Mouse (Mus musculus): Measurements from ENCODE around the gene Cela3a.
"Not testable (repeated sequence)": the region's sequence is repeated elsewhere in the genome, so short reads cannot be mapped to it uniquely, and the experiment has no call there.

The Cela3a gene

DNA sequence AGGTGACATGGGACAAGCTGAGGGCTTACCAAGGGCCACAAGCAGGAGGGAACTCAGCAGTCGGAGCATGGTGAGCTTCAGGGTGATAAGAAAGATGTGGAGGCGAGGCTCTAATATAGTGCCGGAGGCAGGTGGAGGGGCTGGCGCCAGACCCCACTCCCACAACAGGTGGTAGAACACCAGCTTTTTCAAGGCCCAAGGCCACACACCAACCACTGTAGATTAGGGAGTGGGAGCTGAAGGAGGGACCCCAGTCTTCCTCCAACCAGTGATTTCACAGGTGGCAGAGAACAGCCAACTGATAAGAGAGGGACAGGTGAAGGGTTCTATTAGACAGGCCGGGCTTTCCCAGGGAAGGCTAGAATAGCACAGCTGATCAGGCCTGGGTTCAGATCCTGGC is at the start of gene Cela3a:
Gene Cela3a, minus strand, starts transcription at position 101 of the 400 bp plus-strand sequence.
- no peak for DNase-seq (ENCODE audit: extremely low spot score, low spot score)

DNA sequence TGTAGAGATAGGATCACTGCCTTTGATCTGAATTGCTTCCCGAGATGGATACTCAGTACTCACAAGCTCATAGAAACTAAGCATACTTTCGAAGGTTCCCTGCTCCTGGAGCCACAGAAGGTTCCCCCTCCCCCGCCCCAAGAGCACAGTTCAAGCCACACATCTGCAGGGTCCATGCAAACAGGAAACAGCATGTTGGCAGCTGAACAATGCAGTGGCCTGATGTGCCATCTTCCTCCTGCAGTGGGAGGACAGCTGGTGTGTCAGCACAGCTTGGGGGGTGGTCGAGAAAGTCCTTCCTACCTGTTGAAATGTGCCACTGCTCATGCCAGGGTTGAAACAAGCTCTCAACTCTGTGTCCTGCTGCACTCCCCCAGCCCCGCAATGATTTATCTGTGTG is 49.3 kb upstream of the Cela3a start:
- no peak for DNase-seq (ENCODE audit: extremely low spot score, low spot score)

DNA sequence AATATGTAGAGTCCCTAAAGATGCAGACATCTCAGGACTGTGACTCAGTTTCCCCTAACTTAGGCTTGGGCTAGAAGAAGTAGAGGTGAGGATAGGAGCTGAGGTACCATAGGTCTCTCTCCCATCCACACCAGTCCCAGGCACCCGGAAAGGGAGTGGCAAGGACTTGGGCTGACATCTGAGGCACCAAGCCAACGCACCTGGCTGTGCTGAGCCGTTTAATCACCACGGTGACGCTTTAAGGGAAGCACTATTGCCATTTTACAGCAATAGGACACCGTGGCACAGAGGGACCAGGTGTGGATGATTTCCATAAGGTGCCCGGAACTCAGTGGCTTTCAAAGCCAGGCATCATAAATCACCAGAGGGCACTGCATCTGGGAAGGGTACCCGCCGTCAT is 48.7 kb upstream of the Cela3a start:
- DNase-seq (ENCODE audit: extremely low spot score, low spot score): no peak

DNA sequence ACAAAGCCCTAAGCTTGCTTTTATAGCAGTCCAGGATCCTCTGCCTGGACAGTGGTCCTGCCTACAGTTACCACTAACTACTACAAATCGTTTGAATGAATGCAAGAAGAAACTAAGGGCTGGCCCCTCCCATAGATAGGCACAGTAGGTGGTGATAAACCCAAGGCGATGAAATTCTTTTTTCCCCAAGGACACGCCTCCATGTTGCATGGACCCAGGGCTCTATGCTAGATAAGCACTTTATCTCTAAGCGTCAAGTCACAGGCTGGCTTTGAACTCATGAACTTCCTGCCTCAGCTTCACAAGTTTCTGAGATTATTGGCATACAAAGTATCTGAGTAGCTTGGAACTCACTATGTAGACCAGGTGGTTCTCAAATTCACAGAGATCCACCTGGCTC is 47.7 kb upstream of the Cela3a start:
- DNase-seq (ENCODE audit: extremely low spot score, low spot score): no peak

DNA sequence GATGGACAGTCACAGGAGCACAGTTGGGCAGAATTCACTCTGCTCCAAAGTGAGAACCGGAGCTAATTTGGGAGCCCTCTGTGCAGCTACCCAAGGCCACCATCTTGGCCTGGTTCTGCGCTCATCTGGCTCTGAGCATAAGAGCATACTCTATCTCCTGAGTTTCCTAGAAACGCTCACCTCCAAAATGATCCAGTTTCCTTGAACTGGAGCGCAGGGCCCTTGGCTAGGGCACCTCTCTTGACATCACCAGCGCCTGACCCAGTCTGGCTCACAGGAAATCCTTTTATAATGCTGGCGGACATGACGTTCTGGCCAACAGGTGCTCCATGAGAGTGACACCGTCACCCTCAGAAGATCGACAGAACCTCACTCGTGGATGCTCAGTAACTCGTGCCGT is 47.0 kb upstream of the Cela3a start:
- no peak for DNase-seq (ENCODE audit: extremely low spot score, low spot score)

DNA sequence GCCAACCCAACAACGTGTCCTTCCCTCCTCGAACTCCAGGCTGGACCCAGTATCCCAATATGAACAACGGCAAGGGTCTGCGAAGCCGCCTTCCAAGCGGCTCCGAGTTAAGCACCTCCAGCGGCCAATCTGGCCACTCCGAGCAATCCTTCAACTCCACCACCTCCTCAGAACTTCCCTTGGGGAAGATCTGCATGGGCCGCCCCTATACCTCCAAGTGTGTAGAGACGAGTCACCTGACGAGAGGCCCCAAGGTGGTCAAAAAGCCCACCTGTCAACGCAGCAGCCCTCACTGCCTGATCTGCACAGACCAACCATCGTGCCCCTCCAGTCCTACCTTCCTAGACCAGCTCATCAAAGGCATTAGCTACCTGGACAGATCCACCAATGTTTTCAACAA is 45.0 kb upstream of the Cela3a start:
- no peak for DNase-seq (ENCODE audit: extremely low spot score, low spot score)

DNA sequence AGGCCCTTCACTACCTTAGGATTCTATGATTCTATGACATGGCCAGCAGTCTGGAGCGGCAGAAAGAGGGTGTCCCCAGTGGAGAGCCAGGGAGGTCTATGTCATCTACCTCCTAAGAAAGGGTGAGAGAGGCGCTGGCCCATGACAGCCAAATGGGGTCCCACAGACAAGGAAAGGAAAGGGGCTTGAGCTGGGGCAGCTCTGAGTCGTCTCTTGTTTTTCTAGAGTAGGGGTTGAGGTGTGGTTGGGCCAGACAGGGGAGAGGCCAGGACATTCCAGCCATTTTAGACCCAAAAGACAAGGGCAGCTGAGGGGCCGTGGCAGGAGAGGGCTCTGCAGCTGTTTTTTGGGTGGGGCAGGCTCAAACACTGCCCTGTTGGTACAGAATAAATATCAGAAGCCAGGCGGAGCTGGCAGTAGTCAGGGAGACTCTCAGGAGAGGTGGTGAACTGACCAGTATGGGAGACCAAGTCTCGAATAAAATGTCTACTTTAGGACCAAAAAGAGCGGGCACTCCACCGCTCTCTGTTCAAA is 43.7 kb upstream of the Cela3a start, which contains the start of gene 1700013G24Rik:
Gene 1700013G24Rik, plus strand, starts transcription at position 51 of the 534 bp plus-strand sequence.
- no peak for DNase-seq (ENCODE audit: extremely low spot score, low spot score)

DNA sequence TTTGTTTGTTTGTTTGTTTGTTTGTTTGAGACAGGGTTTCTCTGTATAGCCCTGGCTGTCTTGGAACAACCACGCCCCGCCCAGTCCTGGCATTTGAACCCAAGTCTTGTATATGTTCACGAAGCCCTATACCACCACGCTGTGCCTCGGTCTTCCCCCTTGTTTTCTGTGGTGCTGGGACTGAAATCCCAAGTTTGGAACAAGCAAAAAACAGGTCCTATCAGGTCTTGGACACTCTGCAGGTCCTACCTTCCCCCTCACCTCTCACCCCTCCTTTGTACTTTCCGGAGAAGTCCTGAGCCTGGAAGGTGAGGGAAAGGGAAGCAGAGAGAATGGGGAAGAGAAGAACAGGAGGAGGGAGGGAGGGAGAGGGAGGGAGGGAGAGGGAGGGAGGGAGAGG is 42.6 kb upstream of the Cela3a start:
- no peak for DNase-seq (ENCODE audit: extremely low spot score, low spot score)

DNA sequence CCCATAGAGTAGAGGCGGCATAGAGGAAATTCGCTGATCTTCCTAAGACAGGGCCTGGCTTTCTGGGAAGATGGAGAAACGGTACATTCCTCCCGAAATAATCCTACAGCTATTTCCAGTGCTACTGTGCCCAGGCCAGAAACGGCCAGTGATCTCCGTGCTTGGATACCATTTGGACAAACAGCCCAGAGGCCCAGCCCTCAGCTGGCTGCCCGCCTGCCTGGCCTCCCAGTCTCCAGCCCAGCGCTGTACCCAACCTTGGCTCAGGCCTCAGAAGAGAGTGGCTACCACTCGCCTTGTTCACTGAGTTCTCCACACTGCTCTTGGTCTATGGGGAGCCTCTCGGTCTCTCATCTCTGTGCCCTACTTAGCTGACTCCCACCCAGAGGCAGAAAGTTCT is 40.1 kb upstream of the Cela3a start:
- DNase-seq (ENCODE audit: extremely low spot score, low spot score): no peak

DNA sequence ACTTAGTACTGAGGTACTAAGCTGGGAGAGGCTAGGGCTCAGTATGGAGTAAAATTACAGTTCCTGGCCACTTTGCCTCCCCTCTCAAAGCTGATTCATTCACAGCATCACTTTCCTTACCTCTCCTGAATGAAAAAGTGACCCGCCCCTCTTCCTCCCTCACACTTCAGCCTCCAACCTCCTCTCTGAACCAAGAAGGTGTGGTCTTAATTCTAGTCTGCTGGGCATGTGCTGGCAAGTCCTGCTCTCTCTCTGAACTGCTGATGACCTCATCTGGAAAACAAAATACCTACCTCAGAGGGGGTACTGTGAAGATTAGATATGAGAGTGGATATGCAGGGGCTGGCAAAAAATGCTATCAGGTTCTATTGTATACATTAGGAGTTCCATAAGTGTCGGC is 39.5 kb upstream of the Cela3a start:
- no peak for DNase-seq (ENCODE audit: extremely low spot score, low spot score)

DNA sequence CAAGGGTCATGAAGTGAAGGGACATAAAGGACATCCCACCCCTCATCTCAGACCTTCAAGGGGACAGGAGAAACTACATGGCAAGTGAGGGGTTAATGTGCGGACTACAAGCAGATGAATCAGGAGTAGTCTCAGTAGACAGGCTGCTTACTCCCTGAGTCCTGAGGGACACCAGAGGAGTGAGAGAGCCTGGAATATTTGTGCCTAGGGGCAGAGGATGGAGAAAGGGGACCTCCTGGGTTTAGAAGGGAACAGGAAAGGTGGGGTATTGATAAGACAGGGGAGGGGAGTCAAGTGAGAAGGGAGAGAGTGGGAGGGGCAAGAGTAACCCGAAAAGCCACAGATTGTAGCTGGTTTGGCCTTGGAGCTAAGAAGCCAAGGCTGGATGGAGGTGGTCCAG is 39.0 kb upstream of the Cela3a start:
- DNase-seq (ENCODE audit: extremely low spot score, low spot score): no peak

DNA sequence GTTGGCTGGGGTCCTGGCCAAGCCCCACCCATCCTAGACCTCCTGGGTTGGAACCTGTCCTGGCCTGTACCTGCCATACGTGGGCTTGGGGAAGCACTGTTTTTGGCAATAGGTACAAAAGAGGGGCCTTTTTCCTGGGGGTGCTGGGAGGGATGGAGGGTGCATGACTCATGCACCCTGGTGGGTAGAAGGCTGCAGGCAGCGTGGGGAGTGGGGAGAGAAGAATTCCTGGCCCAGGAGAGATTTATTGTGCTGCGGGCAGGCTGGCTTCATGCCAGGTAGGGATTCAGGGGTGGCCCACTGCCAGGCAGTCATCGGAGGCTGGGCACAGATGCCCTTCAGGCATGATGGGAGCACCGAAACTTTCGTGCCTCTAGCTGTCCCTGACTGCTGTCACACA is 38.6 kb upstream of the Cela3a start:
- no peak for DNase-seq (ENCODE audit: extremely low spot score, low spot score)

DNA sequence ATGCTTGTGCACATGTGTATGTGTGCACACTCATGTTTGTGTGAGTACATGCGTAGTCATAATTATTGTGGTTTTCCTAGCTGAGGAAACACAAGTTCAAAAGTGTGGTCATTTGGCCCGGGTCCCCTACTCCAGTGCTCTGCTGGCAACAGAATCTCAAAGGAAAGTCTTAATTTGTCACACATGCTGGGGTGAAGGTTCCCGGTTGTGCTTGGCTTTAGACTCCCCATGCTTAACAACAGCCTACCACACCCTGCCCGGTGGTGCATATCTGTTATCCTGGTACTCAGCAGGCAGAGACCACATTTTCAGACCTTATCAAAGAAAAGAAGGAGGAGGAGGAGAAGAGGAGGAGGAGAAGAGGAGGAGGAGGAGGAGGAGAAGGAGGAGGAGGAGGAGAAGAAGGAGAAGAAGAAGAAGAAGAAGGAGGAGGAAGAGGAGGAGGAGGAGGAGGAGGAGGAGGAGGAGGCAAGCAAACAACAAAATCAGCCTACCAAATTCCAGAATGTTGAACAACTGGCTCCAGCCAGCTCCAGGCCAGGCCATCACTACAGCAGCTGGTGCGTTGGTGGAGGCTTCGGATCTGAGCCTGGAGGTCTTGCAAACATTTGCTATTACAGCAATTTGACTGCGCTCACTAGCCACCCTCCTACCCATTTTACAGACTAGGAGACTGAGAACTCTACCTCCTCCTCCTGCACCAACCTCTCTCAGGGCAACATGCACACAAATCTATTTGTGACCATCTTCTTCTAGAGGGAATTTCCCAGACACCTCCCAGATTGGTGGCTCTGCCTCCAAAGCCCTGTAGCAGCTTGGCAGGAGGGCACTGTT is 38.0 kb upstream of the Cela3a start:
- no peak for DNase-seq (ENCODE audit: extremely low spot score, low spot score)

DNA sequence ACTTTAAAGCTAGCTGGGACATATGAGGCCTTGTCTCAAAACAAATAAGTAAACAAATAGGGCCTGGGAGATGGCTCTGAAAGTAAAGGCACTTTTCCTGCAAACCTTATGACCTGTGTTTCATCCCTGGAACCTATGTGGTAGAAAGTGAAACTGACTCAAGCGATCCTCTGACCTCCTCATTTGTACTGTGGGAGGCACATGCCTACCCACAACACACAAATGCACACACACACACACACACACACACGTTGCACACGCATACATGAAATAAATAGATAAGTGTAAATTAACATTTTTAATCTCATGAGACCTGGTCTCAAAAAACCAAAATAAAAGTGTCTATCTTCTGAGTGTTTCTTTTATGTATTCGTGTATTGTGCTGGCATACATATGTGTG is 36.3 kb upstream of the Cela3a start:
- DNase-seq (ENCODE audit: extremely low spot score, low spot score): no peak

DNA sequence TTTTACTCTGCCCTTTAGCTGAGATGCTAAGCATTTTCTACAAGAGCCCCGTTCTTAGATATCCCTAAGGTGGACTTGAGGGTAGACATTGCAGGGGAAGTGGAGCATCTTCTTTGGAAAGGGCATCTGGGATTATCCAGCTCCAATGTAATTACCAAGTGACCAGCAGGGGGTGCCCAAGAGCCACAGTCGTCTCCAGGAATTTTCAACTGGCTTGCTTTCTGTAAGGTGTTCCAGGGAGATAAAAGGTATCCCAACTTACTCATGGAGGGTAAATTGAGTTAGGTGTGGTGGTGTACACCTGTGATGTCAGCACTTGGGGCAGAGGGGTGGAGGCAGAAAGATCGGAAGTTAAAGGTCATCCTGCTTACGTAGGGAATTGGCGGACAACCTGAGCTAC is 34.0 kb upstream of the Cela3a start:
- peak; percentile 82 for DNase-seq (ENCODE audit: extremely low spot score, low spot score)

DNA sequence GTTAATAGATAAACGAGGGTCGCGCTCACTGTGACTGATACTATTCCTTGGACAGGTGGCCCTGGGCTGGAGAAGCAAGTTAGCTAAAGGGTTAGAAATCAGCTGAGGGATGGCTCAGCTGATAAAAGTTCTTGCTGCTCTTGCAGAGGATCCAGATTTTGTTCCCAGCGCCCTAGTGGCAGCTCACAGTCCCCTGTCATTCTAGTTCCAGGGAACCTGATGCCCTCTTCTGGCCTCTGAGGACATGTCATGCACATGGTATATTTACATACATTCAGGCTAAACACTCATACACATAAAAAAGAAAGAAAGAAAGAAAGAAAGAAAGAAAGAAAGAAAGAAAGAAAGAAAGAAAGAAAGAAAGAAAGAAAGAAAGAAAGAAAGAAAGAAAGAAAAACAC is 31.7 kb upstream of the Cela3a start:
- no peak for DNase-seq (ENCODE audit: extremely low spot score, low spot score)

DNA sequence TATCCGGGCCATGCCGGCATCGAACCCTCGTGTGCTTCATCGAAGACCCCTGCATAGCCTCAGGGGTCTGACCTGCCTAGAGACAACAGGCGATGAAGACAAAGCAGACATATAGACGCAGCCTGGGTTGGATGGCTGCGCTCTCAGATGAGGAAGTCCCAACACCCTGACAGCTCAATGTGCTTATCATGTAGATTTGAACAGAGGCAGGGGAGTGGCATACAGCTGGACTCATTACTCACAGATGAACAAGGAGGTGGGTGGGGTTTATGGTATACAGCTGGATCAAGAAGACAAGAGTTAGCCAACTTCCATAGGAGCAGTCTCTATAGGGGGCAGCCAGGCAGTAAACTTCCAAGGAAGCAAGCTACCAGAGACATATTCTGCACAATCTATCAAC is 29.3 kb upstream of the Cela3a start:
- no peak for DNase-seq (ENCODE audit: extremely low spot score, low spot score)

DNA sequence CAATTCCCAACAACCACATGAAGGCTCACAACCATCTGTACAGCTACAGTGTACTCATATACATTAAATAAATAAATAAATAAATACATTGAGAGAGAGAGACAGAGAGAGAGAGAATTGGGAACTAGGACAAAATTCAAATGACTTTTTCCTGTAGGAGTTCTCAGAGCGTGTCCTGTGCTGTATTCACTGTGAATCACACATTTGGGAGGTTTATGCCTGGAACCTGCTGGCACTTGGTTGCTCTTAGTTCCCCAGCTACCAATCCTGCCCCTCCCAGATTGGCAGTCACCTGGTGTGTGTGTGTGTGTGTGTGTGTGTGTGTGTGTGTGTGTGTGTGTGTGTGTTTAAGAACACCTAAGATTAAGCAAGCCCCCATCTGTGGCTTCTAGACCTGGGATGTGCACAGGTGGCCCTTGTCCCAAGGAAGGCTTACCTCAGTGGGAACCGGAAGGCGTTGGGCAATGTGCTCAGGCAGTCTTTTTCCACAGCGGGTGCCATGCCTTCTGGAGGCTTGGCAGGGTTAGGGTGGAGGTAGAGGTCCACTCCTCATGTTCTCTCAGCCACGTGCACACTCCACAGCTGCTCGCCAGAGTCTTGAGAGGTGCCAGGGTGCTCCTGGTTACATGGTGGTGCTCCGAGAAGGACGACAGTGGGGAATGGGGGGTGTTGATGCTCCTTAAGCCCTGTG is 27.5 kb upstream of the Cela3a start:
- DNase-seq (ENCODE audit: extremely low spot score, low spot score): no peak

DNA sequence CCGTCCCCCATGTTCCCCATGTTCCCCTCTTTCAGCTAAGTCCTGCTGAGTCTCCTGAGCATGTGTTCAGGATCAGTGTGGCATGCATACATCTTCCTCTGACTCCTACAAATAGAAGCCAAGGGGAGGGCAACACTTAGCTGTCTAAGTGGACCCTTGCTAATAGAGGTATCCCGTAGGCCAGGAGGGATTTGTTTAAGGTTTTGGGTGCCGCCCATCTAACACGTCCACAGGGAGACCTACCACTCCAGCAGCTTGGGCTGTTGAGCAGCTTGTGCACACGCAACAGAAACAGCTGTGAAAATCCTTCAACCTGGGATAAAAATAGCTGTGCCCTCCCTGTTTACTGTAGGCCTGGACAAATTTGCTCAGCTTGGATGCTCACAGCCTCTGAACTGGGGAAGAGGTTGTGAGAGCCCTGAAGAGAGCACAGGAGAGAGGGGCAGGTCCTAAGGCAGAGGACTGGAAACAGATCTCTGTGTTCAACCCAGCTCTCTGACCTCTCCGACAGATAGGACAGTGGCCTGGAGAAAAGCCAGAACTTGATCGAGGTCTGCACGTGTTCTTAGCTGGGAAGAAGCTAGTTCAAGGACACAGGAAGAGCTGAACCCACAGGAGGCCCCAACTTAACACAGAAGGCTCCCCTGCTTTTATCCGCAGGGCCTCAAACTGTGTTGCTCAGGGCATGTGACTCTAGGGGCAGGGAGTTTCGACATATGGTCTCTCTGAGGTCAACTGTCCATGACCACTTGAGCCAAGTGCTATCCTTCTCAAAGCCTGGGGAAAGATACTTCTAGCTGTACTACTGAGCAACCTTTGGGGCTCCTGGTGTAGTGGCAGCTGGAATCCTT is 23.3 kb upstream of the Cela3a start:
- DNase-seq (ENCODE audit: extremely low spot score, low spot score): not testable (repeated sequence)

DNA sequence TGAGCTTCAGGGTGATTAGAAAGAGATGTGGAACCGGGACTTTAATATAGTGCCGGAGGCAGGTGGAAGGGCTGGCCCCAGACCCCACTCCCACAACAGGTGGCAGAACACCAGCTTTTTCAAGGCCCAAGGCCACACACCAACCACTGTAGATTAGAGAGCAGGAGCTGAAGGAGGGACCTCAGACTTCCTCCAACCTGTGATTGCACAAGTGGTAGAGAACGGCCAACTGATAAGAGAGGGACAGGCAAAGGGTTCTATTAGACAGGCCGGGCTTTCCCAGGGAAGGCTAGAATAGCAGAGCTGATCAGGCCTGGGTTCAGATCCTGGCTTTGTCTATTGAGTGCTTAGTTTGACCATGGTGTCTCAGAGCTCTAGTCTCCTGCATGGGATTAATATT is 20.9 kb upstream of the Cela3a start, which contains the start of gene Cela3b:
Gene Cela3b, minus strand, starts transcription at position 39 of the 400 bp plus-strand sequence.
- DNase-seq (ENCODE audit: extremely low spot score, low spot score): no peak

DNA sequence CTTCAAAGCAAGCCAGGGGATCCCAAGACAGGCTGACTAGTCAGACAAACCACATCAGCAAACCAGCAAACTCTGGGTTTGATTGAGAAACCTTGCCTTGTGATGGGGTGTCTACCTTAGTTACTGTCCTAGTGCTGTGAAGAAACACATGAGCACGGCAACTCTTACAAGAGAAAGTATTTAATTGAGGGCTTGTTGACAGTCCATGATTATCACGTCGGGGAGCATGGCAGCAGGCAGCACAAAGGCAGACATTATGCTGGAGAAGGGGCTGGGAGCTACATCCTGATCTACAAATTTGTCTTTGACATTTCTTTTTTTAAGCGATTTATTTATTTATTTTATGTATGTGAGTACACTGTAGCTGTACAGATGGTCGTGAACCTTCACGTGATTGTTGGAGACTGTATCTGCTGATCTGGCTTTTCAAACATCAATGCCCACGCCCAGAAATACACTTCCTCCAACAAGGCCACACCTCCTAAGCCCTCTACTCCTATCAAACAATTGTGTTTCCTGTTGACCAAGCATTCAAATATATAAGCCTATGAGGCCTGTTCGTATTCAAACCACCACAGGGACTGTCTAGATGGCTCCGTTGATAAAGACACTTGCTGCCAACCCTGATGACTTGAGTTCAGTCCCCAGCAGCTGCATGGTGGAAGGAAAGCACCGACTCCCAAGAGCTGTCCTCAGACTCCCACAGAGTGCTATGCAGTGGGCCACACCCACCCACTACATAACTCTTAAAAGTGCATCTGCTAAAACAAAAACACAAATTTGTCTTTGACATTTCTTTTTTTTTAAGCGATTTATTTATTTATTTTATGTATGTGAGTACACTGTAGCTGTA is 8.3 kb upstream of the Cela3a start:
- DNase-seq (ENCODE audit: extremely low spot score, low spot score): no peak

Data from neural tube, embryonic 10.5 days (tissue).